Mouse (Mus musculus) liver, adult 2 months (tissue): ENCODE measurements around the gene Phf12.

Experiments
- CTCF ChIP-seq: fragments of 200-500 bp; IDR thresholded peaks from 2 replicates; pipeline ENCODE4 v1.5.1; 2011; ENCODE audit warnings: low read depth, low read length, control low read depth
- POLR2A ChIP-seq: fragments of 200-500 bp; IDR thresholded peaks from 2 replicates; pipeline ENCODE4 v1.6.1; 2011; ENCODE audit warnings: low read length, control low read depth; ENCODE audit not compliant: insufficient read depth; ENCODE audit errors: extremely low read depth

DNA sequence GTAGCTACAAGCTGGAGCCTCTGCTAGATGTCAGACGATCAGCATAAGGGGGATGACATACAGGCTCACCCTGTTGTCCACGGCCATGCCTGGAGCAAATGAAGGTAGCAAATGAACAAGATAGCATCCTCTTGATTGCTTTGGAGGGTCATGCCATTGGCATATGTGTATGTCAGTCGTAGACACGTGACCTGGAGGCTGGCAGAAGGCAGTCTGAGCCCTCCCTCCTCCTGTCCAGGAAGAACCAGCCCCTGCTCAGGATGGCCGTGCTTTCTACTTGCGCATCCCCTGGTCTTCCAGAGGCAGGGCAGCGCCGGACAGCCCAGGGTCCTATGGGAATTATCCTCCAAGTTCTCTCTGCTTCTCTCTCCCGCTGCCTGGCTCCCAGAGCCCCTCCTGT, 23.6 kb upstream of the Phf12 start:
- no peak for TF ChIP-seq CTCF
- TF ChIP-seq POLR2A: no peak
